Mouse (Mus musculus) central nervous system, embryonic 11.5 days (tissue): ENCODE results near the gene Ak6. TPM values are rescaled to one million over a fixed set of nuclear protein-coding genes. Genes with fewer than 3 reads are reported as not detected.

Source experiments
- polyA plus RNA-seq: library from polyadenylated mRNA; depleted of rRNA; stranded (reverse); fragments of >200 nt; gene quantifications from 2 replicates; pipeline ENCODE4 v1.2.3, GENCODE M21; 2012; rRNA removed

Gene Ak6
- polyA plus RNA-seq, result 135 and 285 TPM in 2 replicates

GRCm38 (mm10) chr13:100650550-100651438 is at the start of gene Ak6, which contains the start of gene Rad17:
Gene Ak6 (plus strand): TSS chr13:100650979.
Gene Rad17 (minus strand): TSS chr13:100651051.

GRCm38 (mm10) chr13:100616181-100617087 is 34.3 kb upstream of the Ak6 start, which contains the start of gene Marveld2:
Gene Marveld2 (minus strand): TSS chr13:100616971.

GRCm38 (mm10) chr13:100651439-100652186 is 834 bp downstream of the Ak6 start, which contains the start of gene Taf9:
Gene Taf9 (plus strand): TSS chr13:100651579.

GRCm38 (mm10) chr13:100669291-100670022 is 18.7 kb downstream of the Ak6 start, which contains the start of gene Ccdc125:
Gene Ccdc125 (plus strand): TSS chr13:100669717.

Other genes with a start within 250 kb of the Ak6 start
- 0.01 and 0.02 TPM in 2 replicates for gene Naip1, start 198.1 kb upstream of the Ak6 start, polyA plus RNA-seq
- 80.6 and 96.1 TPM in 2 replicates for gene Gtf2h2, start 158.4 kb upstream of the Ak6 start, polyA plus RNA-seq
- 1.5 TPM in 2 replicates for gene Ocln, start 98.3 kb upstream of the Ak6 start, polyA plus RNA-seq
- 1.6 and 2.2 TPM in 2 replicates for gene Marveld2, start 34.0 kb upstream of the Ak6 start, polyA plus RNA-seq
- gene Rad17, start 72 bp downstream of the Ak6 start, polyA plus RNA-seq, result 21.1 and 22.0 TPM in 2 replicates
- 22.5 and 42.3 TPM in 2 replicates for gene Taf9, start 600 bp downstream of the Ak6 start, polyA plus RNA-seq
- gene Ccdc125, start 18.7 kb downstream of the Ak6 start, polyA plus RNA-seq, result 2.7 TPM in 2 replicates
- 29.4 and 54.1 TPM in 2 replicates for gene Cdk7, start 80.0 kb downstream of the Ak6 start, polyA plus RNA-seq
- 22.9 and 55.8 TPM in 2 replicates for gene Mrps36, start 93.7 kb downstream of the Ak6 start, polyA plus RNA-seq
- 44.2 and 45.6 TPM in 2 replicates for gene Cenph, start 124.9 kb downstream of the Ak6 start, polyA plus RNA-seq
- gene Ccnb1, start 135.6 kb downstream of the Ak6 start, polyA plus RNA-seq, result 254 and 266 TPM in 2 replicates
- 38.2 and 42.5 TPM in 2 replicates for gene Slc30a5, start 182.4 kb downstream of the Ak6 start, polyA plus RNA-seq